Mouse (Mus musculus) heart, adult 9 months (tissue): ENCODE data around the gene Sept6.

Source experiments
- DNase-seq, 2 experiments: peaks; one replicate each; pipeline ENCODE4 v3.0.0; 2022; ENCODE audit warnings: low spot score in 2 of 2

Sept6 gene

DNA sequence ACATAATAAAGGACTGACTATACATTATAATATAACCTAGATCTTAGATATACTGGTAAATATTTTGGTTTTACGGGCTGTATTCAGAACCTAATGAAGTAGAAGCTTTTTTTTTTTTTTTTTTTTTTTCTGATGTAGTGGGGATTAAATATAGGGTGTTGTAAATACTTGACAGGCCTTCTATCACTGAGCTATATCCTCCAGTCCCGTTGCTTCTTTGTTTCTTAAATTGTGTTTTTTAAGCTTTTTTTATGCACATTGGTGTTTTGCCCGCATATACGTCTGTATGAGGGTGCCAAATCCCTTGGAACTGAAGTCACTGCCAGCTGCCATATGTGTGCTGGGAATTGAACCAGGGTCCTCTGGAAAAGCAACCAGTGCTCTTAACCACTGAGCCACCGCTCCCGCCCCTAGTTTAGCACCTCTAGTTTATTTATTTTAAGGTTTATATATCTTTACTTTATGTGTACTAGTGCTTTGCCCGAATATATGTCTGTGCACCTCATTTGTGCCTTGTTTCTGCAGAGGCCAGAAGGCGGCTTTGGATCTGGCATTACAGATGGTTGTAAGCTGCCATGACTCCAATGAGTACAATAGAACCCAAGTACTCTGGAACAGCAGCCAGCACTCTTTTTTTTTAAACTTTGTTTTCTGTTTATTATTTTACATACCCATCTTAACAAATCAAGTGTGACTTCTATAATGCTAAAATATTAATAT, 126.8 kb downstream of the Sept6 start:
- no peak for DNase-seq

DNA sequence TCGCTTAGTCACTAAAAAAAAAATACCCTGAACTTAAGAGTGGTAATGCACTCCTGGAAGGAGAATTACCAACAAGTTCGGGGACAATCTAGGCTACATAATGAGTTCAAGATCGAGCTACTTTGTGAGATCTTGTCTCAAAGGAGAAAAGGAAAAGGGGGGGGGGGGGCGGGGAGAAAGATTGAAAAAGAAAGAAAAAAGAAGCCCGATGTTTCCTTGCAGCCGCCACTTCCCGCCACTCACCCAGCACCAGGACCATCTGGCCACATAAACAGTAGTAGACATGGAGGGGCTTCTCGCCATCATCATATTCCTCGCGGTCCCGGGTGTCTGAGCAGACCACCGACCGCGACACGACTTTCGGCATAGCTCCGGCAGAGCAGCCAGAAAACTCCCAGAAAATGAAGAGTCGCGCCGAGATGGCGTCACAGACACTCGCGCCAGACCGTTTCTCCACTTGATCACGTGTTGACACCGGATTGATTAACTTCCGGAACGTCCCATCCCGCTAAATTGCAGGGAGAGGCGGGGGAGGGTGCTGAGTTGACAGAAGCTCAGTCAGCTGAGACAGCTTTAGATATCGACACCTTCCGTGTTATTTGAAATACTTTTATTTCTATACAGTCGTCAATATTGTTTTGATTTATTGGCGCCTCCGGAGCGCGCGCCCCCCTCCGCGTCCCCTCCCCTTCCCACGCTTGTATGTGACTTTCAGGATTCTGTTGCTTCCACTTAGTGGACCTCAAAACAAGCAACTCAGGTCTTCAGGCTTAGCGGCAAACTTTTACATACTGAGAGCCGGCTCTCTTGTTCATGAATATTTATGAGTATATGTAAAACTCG, 127.6 kb downstream of the Sept6 start:
- DNase-seq: peak; percentile 76 to 85
